Mouse (Mus musculus) kidney, postnatal 0 days (tissue): ENCODE measurements around the gene Nrxn3. TPM values are rescaled to one million over a fixed set of nuclear protein-coding genes. Genes with fewer than 3 reads are reported as not detected.

Experiments used
- ATAC-seq: fragments of 200-750 bp; cut with Nextera tagmentation; replicated peaks from 2 replicates; pipeline ENCODE4 v1.8.0; 2017; ENCODE audit warnings: low read depth, moderate number of reproducible peaks, moderate TSS enrichment, moderate library complexity; ENCODE audit not compliant: low FRiP score
- DNase-seq: peaks from one replicate; pipeline ENCODE4 v3.0.0-alpha.2; 2016; ENCODE audit warnings: low spot score
- H3K27ac ChIP-seq: fragments of 300-500 bp; sonication (generic); 2 replicates; pipeline ENCODE4 v1.5.1; 2014; ENCODE audit warnings: mild to moderate bottlenecking
- H3K27me3 ChIP-seq: fragments of 300-500 bp; sonication (generic); 2 replicates; pipeline ENCODE4 v1.6.1; 2014; ENCODE audit warnings: low read length, mixed read lengths; ENCODE audit not compliant: insufficient read depth
- H3K36me3 ChIP-seq: fragments of 300-500 bp; sonication (generic); 2 replicates; pipeline ENCODE4 v1.6.1; 2014; ENCODE audit warnings: low read length, mixed read lengths; ENCODE audit not compliant: insufficient read depth
- H3K4me1 ChIP-seq: fragments of 300-500 bp; sonication (generic); replicated peaks from 2 replicates; pipeline ENCODE4 v1.6.1; 2014; ENCODE audit warnings: antibody characterized with exemption, low read length, mixed read lengths; ENCODE audit not compliant: insufficient read depth
- H3K4me2 ChIP-seq: fragments of 300-500 bp; sonication (generic); 2 replicates; pipeline ENCODE4 v1.6.1; 2014; ENCODE audit warnings: mild to moderate bottlenecking, low read length, moderate library complexity, mixed read lengths
- H3K4me3 ChIP-seq: fragments of 300-500 bp; sonication (generic); replicated peaks from 2 replicates; pipeline ENCODE4 v1.5.1; 2014; ENCODE audit warnings: low read depth, low read length
- H3K9ac ChIP-seq: fragments of 300-500 bp; sonication (generic); 2 replicates; pipeline ENCODE4 v1.6.1; 2014; ENCODE audit warnings: low read depth, low read length
- H3K9me3 ChIP-seq: fragments of 300-500 bp; sonication (generic); replicated peaks from 2 replicates; pipeline ENCODE4 v1.6.1; 2016; ENCODE audit warnings: low read length, inconsistent platforms, mixed read lengths
- CTCF ChIP-seq: IDR thresholded peaks from 2 replicates; pipeline ENCODE4 v1.5.1; 2016; ENCODE audit warnings: antibody characterized with exemption, low read depth, mild to moderate bottlenecking, moderate library complexity
- WGBS: fragments of 180-500 bp; shearing (Covaris S2); extraction: QIAGEN DNeasy Blood & Tissue Kit; methylation state at CpG from one replicate; pipeline ENCODE4 v1.1.7; 2014; 5-methylcytosine and 5-hydroxymethylcytosine counted together
- polyA plus RNA-seq: library from polyadenylated mRNA; unstranded; fragments of >200 nt; fragmentation: Nextera tagmentation; extraction: Ambion mirVana; gene quantifications from 2 replicates; pipeline ENCODE4 v1.2.1, GENCODE M21; 2015

Gene Nrxn3
- polyA plus RNA-seq, 1 experiment from 2014 or later, result 3.0 TPM

DNA sequence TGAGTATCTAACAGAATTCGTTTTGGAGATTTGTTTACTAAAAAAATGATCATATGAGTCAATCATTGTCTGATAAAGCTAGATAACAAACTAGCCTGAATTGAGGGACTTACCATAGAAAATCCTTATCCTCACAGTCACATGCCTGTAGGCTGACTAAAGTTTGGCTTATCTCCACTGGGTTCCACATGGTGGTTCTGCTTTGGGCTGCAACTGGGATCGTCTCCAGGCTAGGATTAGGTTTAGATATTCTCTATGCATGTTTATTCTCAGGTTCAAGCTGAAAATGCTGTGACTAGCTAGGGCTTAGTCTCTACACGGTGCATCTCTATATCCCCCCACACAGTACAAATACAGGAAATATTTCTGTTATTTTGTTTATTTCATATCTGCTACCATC is 1421.6 kb downstream of the Nrxn3 start:
- Histone ChIP-seq H3K36me3 (no peaks in the 10 kb centered on the region), H3K9me3 (no peaks in the 10 kb centered on the region), H3K27me3 (no peaks in the 10 kb centered on the region), H3K4me3 (no peak overlapping the region), H3K4me1 (no peaks in the 10 kb centered on the region), H3K9ac (no peak overlapping the region), H3K27ac (no peak overlapping the region), H3K4me2 (no peak overlapping the region)
- ATAC-seq, result no peak
- 77% methylated on average over 3 of the region's 3 CpGs for WGBS
- TF ChIP-seq CTCF, result no peak
- no peak for DNase-seq

DNA sequence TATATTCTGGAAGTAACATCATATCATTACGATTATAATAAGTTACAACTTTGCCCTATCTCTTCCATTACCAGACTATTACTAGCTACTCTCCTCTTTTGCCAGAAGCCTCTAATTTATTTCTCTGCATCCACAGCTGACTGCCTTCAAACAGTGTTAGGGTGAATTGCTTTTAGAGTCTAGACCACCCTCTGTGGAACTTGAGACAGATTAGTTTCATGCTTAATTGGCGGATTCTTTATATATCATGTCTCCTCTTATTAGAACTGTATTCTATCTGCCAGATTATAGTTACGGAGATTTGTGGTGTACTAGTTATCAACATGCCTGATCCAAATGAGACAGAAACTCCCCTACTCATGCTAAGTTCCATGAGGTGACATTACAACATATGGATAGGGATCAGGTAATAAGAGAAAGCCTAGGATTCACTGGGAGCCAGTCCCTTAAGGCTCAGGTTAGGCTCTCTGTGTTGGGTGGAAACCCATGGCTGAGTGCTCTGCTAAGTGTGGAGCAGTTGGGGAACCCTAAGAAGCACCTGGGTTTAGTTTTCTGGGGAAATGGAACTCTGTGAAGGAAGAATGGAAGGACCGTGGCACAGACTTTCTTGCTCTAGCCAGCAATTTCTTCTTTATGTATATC is 1435.6 kb downstream of the Nrxn3 start:
- H3K4me3 ChIP-seq, result no peak overlapping the region
- H3K9me3 ChIP-seq, result no peaks in the 10 kb centered on the region
- no peaks in the 10 kb centered on the region for H3K4me1 ChIP-seq
- ATAC-seq, result no peak; the same call in 1 of the 2 replicates
- no peaks in the 10 kb centered on the region for H3K27me3 ChIP-seq
- no peak for TF ChIP-seq CTCF
- no peaks in the 10 kb centered on the region for H3K36me3 ChIP-seq
- no peak overlapping the region for H3K4me2 ChIP-seq
- no peak overlapping the region for H3K9ac ChIP-seq
- H3K27ac ChIP-seq, result no peak overlapping the region
- 54% methylated on average over 4 of the region's 4 CpGs for WGBS
- peak; percentile 76 for DNase-seq

DNA sequence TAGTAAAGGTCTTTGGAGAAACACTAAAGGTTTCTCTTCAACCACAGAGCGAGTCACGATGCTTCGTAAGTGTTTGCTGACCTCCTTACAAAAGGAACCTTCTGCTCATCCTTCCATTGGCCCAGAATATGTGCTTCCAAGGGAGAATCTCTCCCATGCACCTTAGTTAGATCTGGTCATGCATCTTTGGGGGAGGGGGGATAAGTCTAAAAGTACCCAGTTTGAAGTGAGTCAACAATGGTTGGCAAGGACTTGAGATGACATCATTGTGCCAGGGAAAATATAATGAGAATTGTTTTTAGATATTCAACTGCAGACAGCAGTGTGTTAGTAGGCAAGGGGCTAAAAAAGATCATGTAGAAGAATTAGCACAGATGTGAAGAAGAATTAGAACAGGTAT is 1437.2 kb downstream of the Nrxn3 start:
- no peak for DNase-seq
- Histone ChIP-seq H3K36me3 (no peaks in the 10 kb centered on the region), H3K4me2 (no peak overlapping the region), H3K4me1 (no peaks in the 10 kb centered on the region), H3K9ac (no peak overlapping the region), H3K27ac (no peak overlapping the region), H3K9me3 (no peaks in the 10 kb centered on the region), H3K4me3 (no peak overlapping the region), H3K27me3 (no peaks in the 10 kb centered on the region)
- TF ChIP-seq CTCF, result no peak
- no peak for ATAC-seq
- 92% methylated on average over 3 of the region's 3 CpGs for WGBS

DNA sequence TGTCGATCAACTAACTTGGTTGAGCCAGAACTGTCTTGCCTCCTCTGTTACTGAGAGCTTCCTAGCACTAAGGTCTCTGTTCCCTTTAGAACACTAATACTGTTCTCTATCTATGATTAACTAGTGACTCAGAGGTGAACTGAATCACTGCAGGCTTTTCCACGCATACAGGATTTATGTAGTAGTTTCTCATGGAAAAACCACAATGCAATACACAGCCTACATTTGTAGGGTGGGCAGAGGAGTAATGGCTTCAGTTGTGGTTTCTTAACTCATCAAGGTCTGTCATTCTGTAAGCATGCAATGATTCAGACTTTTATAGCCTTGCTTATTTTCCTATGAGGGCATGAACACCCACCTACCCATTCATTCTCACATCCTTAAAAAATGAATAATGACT is 1443.4 kb downstream of the Nrxn3 start:
- ATAC-seq (no peak), DNase-seq (no peak)
- no peaks in the 10 kb centered on the region for H3K4me1 ChIP-seq
- H3K36me3 ChIP-seq, result no peaks in the 10 kb centered on the region
- 66% methylated on average over 2 of the region's 2 CpGs for WGBS
- no peaks in the 10 kb centered on the region for H3K9me3 ChIP-seq
- no peak overlapping the region for H3K4me2 ChIP-seq
- no peak overlapping the region for H3K27ac ChIP-seq
- no peaks in the 10 kb centered on the region for H3K27me3 ChIP-seq
- H3K9ac ChIP-seq, result no peak overlapping the region
- no peak overlapping the region for H3K4me3 ChIP-seq
- TF ChIP-seq CTCF, result no peak

DNA sequence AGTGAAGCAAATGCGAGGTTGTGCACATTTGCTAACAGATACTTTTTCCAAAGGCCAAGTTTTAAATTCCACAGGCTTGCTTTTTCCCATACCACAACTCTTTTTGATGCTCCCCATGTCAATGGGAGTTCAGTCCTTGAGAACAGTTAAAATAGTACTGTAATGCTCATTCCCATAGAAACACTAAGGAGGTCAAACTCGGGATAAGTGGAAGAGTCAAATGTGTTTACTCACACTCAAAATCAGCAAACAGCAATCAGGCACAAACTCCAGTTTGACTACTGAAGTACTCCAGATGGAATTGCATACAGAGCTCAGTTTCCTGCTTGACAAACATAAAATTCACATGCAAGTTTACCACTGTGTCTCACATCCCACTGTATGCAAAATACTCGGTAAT is 1458.9 kb downstream of the Nrxn3 start:
- Histone ChIP-seq H3K4me2 (no peak overlapping the region), H3K27ac (no peak overlapping the region), H3K4me3 (no peak overlapping the region), H3K4me1 (no peaks in the 10 kb centered on the region), H3K36me3 (no peaks in the 10 kb centered on the region), H3K9me3 (no peaks in the 10 kb centered on the region), H3K9ac (no peak overlapping the region), H3K27me3 (no peaks in the 10 kb centered on the region)
- ATAC-seq (no peak), DNase-seq (peak; percentile 46)
- TF ChIP-seq CTCF, result no peak
- 72% methylated on average over 3 of the region's 3 CpGs for WGBS

DNA sequence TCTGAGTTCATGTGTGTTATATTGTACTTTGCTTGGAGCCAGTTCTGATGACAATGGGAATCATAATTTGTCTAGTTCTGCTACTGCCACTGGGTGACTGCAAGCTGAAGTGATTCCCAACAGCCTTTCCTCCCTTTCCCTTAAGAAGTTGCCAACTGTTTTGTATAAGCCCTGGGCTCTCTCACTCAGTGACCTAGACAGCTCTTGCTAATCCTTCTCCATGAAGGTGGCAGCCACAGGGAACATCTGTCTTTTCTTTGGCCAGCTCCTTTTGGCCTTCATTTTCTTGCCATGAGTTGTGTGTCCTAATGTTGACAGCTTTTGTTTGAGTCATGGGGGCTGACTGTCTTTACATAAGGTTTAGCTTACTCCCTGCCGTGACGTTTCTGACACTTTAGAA is 1460.3 kb downstream of the Nrxn3 start:
- TF ChIP-seq CTCF, result no peak
- Histone ChIP-seq H3K9ac (no peak overlapping the region), H3K4me2 (no peak overlapping the region), H3K27ac (no peak overlapping the region), H3K4me1 (no peaks in the 10 kb centered on the region), H3K36me3 (no peaks in the 10 kb centered on the region), H3K27me3 (no peaks in the 10 kb centered on the region), H3K4me3 (no peak overlapping the region), H3K9me3 (no peaks in the 10 kb centered on the region)
- ATAC-seq (no peak), DNase-seq (no peak)
- 79% methylated on average over 2 of the region's 2 CpGs for WGBS

DNA sequence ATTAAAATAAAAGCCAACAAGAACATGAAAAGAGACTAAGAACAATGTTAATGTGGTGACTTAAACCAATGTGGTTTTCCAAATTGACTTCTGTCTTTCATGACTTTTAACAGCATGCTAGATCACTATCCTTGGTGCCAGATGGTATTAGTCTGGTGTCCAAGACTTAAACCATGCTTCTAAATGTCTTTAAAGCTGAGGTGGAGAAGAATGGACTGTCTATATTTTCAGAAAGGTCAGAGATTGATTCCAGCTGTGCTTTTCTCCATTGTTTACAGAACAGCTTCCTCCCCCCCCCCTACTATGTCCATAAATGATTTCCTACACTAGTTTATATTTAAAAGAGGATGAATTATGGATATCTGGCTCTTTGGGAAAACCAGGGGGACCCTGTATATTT is 1473.5 kb downstream of the Nrxn3 start:
- no peak overlapping the region for H3K4me3 ChIP-seq
- H3K36me3 ChIP-seq, result no peaks in the 10 kb centered on the region
- H3K9ac ChIP-seq, result no peak overlapping the region
- H3K27me3 ChIP-seq, result no peaks in the 10 kb centered on the region
- H3K4me2 ChIP-seq, result no peak overlapping the region
- no peak for TF ChIP-seq CTCF
- H3K27ac ChIP-seq, result no peak overlapping the region
- peak; percentile 18 for DNase-seq
- no peaks in the 10 kb centered on the region for H3K4me1 ChIP-seq
- ATAC-seq, result no peak
- no peaks in the 10 kb centered on the region for H3K9me3 ChIP-seq
